Mouse (Mus musculus) cortical plate, adult 2 months (tissue): ENCODE data around the gene Wfdc10.

Experiments
- CTCF ChIP-seq: fragments of 200-500 bp; IDR thresholded peaks from 2 replicates; pipeline ENCODE4 v1.5.1; 2011; ENCODE audit warnings: mild to moderate bottlenecking, control low read depth, low read length; ENCODE audit not compliant: insufficient read depth; ENCODE audit errors: extremely low read depth
- POLR2A ChIP-seq: fragments of 200-500 bp; IDR thresholded peaks from 2 replicates; pipeline ENCODE4 v1.6.1; 2011; ENCODE audit warnings: mild to moderate bottlenecking, low read length, control low read depth; ENCODE audit not compliant: insufficient read depth; ENCODE audit errors: extremely low read depth

DNA sequence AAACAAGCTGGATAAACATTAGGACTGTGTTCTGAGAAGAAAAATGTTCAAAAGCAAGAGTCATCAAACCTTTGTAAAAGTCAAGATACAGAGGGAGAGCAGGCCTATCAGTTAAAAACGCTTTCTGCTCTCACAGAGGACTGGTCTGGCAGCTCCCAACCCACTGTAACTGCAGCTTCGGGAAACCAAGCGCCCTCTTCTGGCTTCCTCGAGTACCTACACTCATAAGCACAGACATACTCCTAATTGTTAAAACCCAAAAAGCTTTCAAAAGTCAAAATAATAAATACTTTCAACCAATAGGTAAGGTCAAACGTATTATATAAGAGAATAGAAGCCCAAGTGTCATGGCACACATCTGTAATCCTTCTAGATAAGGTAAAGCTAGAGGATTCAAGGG lies 48.4 kb downstream of the Wfdc10 start:
- TF ChIP-seq POLR2A, result no peak
- TF ChIP-seq CTCF, result no peak
